Mouse (Mus musculus) activated CD4-positive, CD25-positive, alpha-beta regulatory T cell, adult 4 months (primary cell): ENCODE results near the gene Agap3. TPM values are rescaled to one million over a fixed set of nuclear protein-coding genes. Genes with fewer than 3 reads are reported as not detected.
A peak's percentile ranks its signal among the peaks of the same experiment; 100 is the strongest.

Experiments used
- ATAC-seq: one replicate; pipeline ENCODE4 v1.8.0; 2017
- polyA plus RNA-seq, 2 experiments: library from polyadenylated mRNA; unstranded; fragments of 100-300 nt; shearing (Covaris generic); gene quantifications; one replicate each; pipeline ENCODE4 v1.2.1; 2017

Agap3 gene
- polyA plus RNA-seq, 2 experiments from 2014 or later: 3.9 to 6.0 TPM

GRCm38 (mm10) chr5:24433993-24434392 lies 18.0 kb upstream of the Agap3 start:
- ATAC-seq: no peak

DNA sequence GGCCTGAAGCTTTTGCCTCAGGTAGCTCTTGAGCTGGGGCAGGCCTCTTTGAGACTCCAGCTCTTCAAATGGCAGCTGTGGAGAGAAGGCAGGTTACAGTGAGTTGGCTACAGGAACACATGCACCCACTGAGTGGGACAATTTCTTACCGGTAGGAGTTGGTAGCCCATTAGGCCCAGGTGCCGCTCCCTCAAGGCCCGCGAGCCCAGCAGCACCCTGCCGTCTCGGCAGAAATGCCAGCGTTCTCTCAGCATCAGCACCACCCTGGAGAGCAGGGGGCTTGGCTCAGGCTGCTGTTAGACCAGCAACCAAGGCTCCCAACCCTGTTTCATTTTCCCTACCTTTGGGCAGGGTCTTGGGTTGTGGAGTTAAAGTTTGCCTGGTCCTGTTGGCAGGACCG lies 10.8 kb upstream of the Agap3 start:
- ATAC-seq: no peak

GRCm38 (mm10) chr5:24442029-24442428 lies 9.9 kb upstream of the Agap3 start:
- no peak for ATAC-seq

DNA sequence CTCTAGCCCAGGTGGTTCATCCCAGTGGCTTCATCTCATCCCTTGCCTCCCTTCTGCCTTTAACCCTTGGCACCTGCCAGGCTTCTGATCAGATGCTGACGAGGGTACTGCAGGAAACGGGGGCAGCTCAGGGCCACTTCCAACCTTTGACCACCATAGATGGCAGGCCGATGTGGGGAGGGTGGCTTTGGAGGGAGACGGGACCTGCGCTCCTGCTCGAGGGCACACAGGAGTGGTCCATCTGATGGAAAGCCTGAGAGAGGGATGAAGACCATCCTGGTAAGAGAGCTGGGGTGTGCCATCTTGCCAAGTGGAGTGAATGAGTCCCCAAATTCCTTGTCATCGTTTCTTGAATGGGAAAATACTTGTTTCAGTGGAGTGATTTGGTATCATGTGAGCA lies 8.8 kb upstream of the Agap3 start:
- no peak for ATAC-seq

DNA sequence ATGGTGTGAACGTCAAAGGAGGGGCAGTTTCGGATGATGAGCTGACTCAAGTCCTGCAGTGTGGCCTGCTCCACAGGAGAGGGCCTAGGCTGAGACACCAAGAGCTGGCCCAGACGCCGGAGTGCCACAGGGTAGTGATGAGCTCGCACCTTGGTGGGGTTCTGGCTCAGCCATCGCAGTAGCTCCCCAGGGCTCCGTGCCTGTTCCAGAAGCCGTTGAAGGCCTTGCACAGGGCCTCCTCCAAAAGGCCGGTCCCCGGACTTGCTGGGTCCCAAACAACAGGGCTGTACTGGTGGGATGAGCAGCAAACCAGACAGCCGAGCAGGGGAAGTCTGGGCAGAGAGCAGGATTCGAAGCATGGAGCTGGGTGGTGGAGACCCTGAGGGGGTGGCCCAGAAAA lies 8.1 kb upstream of the Agap3 start:
- no peak for ATAC-seq

- peak; percentile 63 for ATAC-seq
Observed at GRCm38 (mm10) chr5:24444746-24445427, 7.1 kb upstream of the Agap3 start, which contains the start of gene Fastk. Gene Fastk (minus strand): TSS chr5:24445287.

DNA sequence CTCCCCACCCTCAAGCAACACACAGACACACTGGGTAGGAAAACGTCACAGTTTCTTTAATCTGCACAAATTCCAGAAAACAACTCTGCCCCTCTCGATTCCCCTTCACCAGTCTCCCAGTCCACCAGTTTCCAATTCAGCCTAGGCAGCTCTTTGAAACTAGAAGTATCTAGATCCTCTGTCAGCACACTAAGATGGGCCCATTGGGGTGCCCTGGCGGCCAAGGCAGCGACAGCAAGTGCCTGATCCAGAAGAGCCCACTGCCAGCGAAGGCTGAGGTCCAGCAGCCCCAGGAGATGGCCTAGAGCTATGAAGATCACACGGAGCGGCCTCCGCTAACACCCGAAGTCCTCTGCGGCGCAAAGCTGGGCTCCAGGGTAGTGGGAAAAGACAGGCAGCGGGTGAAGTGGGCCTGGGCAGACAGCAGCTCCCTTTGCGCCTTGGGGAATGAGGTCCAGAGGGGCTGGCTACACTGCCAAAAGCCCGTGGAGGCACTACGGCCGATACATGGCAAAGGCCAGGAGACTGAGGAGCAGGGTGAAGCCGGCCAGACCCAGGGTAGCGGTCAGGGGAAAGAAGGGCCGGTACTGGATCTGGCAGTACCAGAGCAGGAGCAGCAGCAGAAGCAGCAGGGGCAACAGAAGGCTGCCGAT lies 6.4 kb upstream of the Agap3 start:
- ATAC-seq: no peak

DNA sequence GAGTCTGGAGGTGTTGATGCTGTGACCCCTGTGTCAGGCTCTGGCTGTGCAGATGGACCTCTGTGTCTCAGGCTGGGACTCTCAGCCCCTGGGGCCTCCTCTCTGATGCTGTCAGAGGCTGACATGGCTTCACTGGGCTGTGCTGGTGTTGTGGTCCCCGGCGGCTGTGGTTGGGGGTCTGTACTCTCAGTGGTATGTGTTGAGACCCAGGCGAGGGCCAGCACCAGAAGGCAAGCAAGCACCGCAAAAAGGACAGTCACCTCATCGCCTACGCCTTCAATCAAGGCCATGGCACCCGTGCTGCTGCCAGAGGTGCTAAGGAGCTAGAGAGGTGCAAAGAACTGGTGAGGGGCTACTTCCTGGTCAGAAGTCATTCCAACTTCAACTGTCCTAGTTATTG lies 5.3 kb upstream of the Agap3 start:
- no peak for ATAC-seq

DNA sequence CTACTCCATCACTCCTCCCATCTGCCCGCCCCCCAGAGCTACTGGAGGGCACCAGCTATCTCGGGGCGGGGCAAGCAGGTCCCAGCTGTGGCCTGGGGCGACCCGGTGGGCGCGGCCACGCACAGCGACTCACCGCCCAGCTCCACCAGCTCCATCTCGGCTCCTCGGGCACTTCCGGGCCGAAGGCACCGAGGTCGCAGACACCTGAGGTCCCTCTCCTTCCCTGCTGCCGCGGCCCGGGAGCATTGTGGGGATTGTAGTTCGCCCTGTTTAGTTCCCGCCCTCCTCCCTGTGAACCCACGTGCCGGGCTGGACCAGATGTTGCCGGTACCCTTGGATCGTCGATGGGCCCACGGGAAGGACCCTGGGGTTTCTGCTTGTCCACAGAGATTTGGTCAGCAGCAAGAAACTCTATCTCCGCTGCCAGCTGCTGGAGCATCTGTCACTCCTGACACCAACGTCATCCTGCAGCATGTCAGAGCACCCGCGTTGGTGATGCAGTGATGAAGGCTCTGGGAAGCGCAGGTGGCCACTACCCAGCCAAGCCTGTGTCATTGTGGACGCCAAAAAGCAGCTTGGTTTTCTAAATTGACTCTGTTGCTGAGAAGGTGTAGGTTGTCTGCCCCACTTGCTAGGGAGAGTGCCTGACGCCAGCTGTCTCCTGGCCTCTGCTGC lies 4.2 kb upstream of the Agap3 start, which contains the start of gene Tmub1:
Gene Tmub1 (minus strand): TSS at position 231 of the 675 bp plus-strand sequence.
- ATAC-seq: peak; percentile 68

DNA sequence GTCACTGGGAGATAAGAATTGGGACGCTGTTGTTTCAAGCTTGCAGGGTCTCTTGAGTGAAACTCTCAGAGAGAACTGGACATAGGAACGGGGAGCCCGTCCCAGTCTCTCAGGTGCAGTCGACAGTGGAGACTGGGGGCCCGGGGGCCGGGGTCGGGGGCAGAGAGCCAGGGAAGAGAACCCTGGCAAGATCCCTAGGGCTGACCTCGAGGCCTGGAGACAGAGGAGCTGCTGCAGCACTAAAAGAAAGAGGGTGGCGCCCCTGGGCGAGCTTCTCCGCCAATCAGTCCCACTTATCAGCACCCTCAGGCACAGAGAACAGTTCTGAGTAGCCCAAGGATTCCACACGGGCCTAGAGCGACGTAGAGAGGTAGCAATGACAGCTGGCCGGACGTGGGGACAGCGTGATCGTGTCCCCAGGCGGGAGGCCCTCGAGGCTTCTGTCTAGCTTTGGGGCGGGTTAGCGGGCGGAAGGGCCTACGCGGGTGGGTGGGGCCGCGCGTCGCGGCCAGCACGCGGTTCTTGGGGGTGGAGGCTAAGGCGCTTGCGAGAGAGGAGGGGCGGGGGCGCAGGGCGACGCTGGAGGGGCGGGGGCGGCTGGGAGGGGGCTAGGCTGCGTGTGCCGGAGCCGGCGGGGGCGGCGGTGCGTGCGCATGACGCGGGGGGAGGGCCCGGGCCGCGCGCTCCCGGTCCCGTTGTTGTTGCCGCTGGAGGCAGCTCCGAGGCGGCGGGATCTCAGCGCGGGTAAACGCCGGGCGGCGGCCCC lies 530 bp upstream of the Agap3 start:
- ATAC-seq: peak; percentile 71

DNA sequence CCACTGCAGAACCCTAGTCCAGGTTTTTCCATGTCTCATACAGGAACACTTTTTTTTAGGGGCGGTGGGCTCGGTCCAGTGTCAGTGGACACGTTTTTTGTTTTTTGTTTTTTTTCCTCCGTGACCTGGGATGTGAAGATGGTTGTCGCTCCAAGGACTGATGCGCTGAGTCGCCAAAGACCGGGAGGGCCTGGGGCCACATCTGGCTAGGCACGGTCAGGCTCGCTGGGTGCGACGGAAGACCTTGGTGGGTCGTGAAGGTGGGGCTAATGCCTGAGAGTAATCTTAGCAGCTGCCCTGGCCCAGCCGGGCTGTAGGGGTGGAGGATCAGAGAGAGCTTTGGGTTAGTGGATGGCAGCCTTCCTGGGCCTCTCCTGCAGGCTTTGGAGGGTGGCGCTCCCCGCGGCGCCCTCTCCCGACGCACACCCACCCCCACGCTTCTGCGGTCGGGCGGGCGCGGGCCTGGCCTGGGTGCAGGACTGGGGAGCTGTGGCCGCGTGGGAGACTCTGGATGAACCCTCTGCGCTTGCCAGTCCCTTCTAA lies 785 bp downstream of the Agap3 start:
- ATAC-seq: no peak

DNA sequence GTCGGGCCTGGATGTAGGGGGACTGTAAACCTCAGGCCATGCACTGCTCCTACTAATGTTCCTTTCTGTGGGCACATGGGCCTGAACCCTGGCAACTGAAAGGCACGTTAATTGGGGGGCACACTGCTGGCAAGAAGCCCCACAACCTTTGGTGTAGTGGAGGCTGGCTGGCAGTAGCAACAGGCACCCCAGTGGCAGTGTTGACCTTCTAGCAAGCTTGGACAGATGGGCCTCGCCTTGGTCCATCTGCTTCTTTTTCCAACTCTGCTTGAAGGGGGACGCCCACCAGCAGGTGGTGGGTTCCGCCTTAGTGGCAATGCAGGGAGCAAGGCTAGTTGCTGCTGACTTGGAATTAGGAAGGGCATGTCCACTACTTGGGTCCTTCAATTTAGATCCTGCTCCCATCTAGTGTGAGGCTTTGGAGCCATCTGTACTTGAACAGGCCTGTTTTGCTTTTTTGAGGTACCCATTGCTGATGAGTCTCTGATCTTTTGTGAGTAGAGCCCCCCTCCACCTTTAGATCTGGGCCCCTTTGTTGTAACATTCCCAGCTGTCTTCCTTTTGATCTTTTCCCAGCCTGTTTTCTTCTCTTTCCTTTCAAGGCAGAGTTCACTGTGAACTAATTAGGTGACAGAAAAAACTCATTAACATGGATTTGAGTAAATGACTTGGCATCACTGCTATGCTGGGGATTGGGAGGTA lies 1.5 kb downstream of the Agap3 start:
- no peak for ATAC-seq

DNA sequence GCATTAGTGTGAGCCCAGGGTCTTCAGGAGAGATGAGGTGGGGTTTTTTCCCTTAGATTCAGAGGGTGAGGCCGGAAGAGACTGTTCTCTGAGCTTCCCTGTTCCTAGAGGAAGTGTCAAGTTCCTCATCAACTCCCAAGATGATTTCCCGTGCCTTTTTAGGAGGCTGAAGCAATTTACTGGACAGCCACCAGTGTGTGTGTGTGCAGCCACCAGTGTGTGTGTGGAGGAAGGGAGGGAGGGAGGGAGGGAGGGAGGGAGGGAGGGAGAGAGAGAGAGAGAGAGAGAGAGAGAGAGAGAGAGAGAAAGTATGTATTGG lies 2.0 kb downstream of the Agap3 start:
- ATAC-seq: no peak

DNA sequence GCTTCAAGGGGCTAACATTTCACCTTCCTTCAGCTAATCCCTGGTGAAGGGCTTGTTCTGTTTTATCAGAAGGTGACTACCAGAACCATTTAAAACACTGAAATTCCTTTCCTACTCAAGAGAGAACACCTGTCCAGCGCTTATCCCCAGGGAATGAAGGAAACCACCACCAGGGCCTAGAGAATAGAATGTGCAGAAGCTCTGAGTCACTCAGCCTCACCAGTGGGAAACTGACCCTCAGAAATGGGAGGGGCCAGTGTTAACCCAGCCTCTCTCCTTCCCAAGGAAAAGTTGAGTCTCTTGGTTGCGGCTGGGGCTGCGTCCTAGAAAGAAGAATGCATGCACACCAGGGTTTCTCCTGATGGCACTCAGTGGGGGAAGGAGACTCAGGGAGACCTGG lies 3.1 kb downstream of the Agap3 start:
- ATAC-seq: no peak

GRCm38 (mm10) chr5:24455613-24456012 lies 3.6 kb downstream of the Agap3 start:
- ATAC-seq: no peak

DNA sequence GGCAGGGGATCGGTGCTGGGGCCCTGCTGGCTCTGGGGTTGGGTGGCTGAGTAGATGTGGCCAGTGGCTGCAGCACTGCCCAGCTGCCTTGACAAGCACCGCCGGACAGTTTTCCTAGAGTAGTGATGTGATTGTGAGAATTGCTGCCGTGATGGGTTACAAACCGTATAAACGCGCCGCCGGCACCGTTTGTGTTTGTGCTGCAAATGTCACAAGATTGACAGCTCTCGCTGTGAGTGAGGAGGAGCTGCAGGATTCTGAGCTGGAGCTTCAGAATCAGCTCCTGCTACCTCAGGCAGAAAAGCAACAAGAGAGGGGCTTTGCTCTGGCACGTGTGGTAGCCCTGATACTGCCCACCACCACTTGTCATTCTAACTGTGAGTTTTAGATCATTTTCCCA lies 14.8 kb downstream of the Agap3 start:
- ATAC-seq: no peak

DNA sequence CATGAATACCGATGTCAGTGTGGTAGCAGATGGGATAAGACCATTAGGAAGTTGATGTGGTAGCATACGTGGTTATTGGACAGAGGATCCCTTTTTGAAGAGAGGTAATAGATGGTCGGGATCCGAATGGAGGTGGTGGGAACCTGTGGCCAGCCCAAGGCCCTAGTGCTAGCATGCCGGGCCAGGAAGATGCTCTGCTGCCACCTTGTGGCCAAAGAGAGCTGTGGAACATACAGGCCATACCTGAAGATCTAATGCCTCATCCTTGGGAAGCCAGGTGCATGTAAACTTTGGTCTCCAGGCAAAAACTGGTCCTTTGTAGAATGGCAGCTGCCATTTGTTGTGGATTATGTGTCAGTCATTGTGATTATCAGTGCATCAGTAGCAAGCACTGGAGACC lies 18.6 kb downstream of the Agap3 start:
- ATAC-seq: peak; percentile 64

- no peak for ATAC-seq
Observed at GRCm38 (mm10) chr5:24472884-24473619, 21.1 kb downstream of the Agap3 start.

DNA sequence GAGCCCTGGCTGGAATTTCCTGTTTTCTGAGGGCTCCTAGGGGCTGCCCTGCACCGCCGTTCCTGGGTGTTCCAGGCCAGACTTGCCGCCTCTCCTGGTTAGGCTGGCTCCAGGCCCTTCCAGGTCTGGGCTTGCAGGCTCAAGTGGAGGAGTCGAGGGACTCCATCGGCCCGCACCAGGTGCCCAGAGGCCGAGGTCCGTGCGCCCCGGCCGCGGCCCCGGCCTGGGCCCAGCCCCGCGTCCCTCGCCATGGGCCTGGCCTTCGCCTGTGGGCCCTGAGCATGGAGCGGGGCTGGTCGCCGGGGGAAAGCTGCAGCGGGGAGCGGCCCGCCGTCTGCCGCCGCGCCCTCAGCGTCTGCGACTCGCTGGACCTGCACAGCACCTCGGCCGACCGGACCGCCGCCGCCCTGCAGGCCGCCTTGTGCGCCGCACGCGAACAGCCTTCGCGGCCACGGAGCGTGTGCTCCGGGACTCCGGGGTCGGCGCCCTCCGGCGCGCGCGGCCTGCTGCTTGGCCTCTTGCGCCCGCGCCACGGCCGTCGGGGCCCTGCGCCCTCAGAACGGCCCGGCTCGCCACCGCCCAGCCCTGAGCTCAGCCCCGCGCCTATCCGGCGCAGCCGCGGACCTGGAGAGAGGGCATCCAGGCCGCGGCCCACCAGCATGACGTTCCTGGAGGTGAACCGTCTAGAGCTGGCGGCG lies 22.2 kb downstream of the Agap3 start:
- no peak for ATAC-seq

GRCm38 (mm10) chr5:24474723-24475261 lies 22.8 kb downstream of the Agap3 start:
- ATAC-seq: peak; percentile 34
